Mouse (Mus musculus) kidney, adult 2 months (tissue): ENCODE data around the gene Eif2ak1.

ENCODE experiments used
- CTCF ChIP-seq: fragments of 200-500 bp; conservative IDR thresholded peaks from 2 replicates; pipeline ENCODE4 v1.5.1; 2011; ENCODE audit warnings: low read depth, mild to moderate bottlenecking, control low read depth, low read length, moderate library complexity, mixed read lengths; ENCODE audit not compliant: insufficient read depth, insufficient read length
- POLR2A ChIP-seq: fragments of 200-500 bp; IDR thresholded peaks from one replicate; pipeline ENCODE4 v1.6.1; 2011; ENCODE audit warnings: low read depth, low read length, control low read depth

DNA sequence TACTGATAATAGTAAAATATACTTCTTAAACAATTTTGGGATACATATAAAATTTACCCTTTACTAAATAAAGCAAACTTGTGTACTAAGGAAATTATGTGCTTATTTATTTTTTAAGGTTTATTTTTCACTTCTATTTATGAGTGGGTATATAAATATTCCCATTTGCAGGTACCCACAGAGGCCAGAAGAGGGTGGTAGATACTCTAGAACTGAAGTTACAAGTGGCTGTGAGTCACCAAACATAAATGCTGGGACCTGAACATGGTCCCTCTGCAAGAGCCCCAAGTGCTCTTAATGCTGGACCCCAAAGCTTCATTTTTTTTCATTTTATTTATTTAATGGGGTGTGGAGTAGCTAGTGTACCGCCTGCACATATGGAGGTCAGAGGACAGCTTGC lies 116.3 kb downstream of the Eif2ak1 start:
- TF ChIP-seq POLR2A (no peak), CTCF (no peak)
